Mouse (Mus musculus) telencephalon, adult 2 months (tissue): ENCODE data around the gene Snorc.

Experiments
- DNase-seq: peaks from one replicate; pipeline ENCODE4 v3.0.0-alpha.2; 2011; ENCODE audit warnings: low read depth, low spot score

The Snorc gene

DNA sequence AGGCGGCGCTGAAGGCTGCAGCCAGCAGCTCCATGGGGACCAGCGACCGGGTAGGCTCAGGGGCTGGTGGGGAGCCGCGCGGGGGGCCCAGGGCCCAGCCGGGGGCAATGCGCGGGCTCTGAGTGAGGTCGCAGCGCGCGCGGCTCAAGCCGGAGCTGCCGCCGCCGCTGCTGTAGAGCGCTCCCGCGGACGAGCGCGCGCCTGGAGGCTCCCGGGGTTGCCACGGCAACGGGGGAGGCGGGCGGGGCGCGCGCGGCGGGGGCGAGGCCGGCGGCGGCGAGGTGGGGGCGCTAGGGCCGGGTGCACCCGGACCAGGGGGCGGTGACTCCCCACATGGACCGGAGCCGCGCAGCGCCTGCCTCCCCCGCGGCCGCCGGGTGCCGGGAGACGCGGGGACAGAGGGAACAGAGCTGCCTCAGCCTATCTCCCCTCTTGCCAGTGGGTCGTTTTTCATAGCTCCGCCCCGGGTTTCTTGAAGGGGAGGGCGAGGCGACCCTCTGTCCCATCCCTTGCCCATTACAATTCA lies 40.2 kb downstream of the Snorc start:
- DNase-seq, result no peak

DNA sequence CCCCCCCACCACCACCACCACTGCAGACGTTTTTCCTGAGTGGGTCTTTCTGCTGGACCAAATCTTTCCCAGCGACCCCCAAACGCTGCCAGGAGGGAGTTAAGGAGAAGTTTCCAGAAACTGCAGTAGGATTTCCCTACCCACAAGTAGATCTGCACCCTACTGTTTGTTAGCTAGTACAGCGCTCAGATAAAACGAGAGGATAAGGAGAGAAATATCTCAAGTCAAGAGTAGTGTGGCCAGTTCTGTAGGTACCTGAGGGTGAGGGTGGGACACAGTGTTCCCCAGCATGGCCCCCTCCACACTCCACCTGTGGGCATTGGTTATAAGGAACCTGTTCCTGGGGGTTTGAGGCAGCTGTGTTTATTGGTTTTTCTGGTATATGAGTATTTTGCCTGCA lies 40.8 kb downstream of the Snorc start:
- no peak for DNase-seq

DNA sequence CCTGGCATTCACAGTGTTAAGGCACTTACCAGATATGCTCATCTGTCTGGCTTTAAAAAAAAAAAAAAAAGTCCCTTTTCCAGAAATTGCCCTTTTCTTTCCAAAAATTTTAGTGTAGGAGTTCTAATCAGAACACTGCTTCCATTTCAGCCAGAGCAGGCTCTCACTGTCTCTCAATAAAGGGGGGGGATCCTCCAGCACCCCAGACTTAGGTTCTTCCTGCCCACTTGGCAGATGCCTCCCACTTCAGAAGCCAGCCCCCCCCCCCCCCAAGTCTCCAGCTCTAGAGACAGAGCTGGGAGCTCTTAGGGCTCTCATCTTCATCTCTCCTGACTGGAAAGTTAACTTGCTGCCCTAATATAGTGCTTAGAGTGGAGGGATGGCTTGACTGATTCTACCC lies 50.4 kb downstream of the Snorc start:
- no peak for DNase-seq

DNA sequence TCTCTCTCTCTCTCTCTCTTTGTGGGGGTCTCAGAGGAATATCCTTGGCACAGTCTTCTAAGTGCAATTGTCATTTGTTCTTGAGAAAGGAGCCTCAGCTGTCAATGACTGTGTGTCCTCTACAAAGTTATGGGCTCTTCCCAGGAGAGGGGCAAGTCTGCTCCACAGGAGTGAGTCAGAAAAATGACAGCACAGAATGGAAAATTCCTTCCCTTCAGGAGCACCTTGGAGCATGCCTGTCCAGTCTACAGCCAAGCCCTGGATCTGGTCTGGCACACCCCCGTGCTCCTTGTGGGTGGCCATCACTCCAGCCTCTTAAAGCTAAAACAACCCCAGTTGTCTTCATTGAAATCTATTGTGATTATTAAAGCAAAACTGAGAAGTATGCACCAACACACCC lies 51.5 kb downstream of the Snorc start:
- DNase-seq, result no peak

DNA sequence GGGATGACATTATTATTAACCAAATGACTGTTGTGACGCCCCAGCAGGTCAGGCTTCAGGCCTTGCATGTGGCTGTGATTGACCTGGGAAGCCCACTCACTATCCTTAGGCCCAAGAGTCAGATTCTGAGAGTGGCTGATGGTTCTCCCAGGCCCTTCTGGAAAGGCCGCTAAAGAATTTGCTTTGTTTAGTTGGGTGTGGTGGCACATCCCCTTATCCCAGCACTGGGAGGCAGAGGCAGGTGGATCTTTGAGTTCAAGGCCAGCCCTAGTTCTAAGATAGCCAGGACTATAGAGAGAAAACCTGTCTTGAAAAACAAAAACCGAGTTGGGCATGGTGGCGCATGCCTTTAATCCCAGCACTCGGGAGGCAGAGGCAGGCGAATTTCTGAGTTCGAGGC lies 55.0 kb downstream of the Snorc start:
- DNase-seq, result no peak
